Mouse (Mus musculus) midbrain, embryonic 16.5 days (tissue): ENCODE measurements around the gene Jakmip3. TPM values are rescaled to one million over a fixed set of nuclear protein-coding genes. Genes with fewer than 3 reads are reported as not detected.

Experiments
- ATAC-seq: fragments of 200-750 bp; cut with Nextera tagmentation; 2 replicates; pipeline ENCODE4 v1.8.0; 2017; ENCODE audit warnings: moderate TSS enrichment
- H3K27ac ChIP-seq: fragments of 300-500 bp; sonication (generic); 2 replicates; pipeline ENCODE4 v1.5.1; 2014; ENCODE audit warnings: mild to moderate bottlenecking, low read length, mixed read lengths
- H3K27me3 ChIP-seq: fragments of 300-500 bp; sonication (generic); 2 replicates; pipeline ENCODE4 v1.6.1; 2014; ENCODE audit warnings: low read depth, low read length, mixed read lengths; ENCODE audit not compliant: control insufficient read depth, insufficient read depth
- H3K36me3 ChIP-seq: fragments of 300-500 bp; sonication (generic); 2 replicates; pipeline ENCODE4 v1.6.1; 2014; ENCODE audit warnings: mild to moderate bottlenecking, low read length, moderate library complexity, mixed read lengths; ENCODE audit not compliant: control insufficient read depth, insufficient read depth
- H3K4me1 ChIP-seq: fragments of 300-500 bp; sonication (generic); 2 replicates; pipeline ENCODE4 v1.6.1; 2014; ENCODE audit warnings: mild to moderate bottlenecking, low read length, mixed read lengths; ENCODE audit not compliant: control insufficient read depth, insufficient read depth
- H3K4me2 ChIP-seq: fragments of 300-500 bp; sonication (generic); 2 replicates; pipeline ENCODE4 v1.6.1; 2014; ENCODE audit warnings: mild to moderate bottlenecking, low read length, mixed read lengths
- H3K4me3 ChIP-seq: fragments of 300-500 bp; sonication (generic); 2 replicates; pipeline ENCODE4 v1.5.1; 2014; ENCODE audit warnings: low read depth, mild to moderate bottlenecking, low read length, moderate library complexity, mixed read lengths
- H3K9ac ChIP-seq: fragments of 300-500 bp; sonication (generic); 2 replicates; pipeline ENCODE4 v1.6.1; 2014; ENCODE audit warnings: low read depth, low read length, mixed read lengths
- H3K9me3 ChIP-seq: fragments of 300-500 bp; sonication (generic); replicated peaks from 2 replicates; pipeline ENCODE4 v1.6.1; 2014; ENCODE audit warnings: mild to moderate bottlenecking, low read length, mixed read lengths; ENCODE audit not compliant: control insufficient read depth, poor library complexity, severe bottlenecking
- WGBS: fragments of 180-500 bp; shearing (Covaris S2); extraction: QIAGEN DNeasy Blood & Tissue Kit; methylation state at CpG from one replicate; pipeline ENCODE4 v1.1.7; 2014; 5-methylcytosine and 5-hydroxymethylcytosine counted together
- polyA plus RNA-seq: library from polyadenylated mRNA; unstranded; fragments of >200 nt; fragmentation: Nextera tagmentation; extraction: Ambion mirVana; gene quantifications from 2 replicates; pipeline ENCODE4 v1.2.1, GENCODE M21; 2015

The Jakmip3 gene
- polyA plus RNA-seq, 1 experiment from 2014 or later, result 12.6 TPM

GRCm38 (mm10) chr7:138909277-138910192, 31.0 kb upstream of the Jakmip3 start, which contains the start of gene Bnip3:
Bnip3 (minus strand) TSS chr7:138909519.
- Histone ChIP-seq H3K36me3 (no peaks in the 10 kb centered on the region), H3K4me3 (peak within 1 kb of the TSS; percentile 85), H3K27ac (peak within 1 kb of the TSS; percentile 41; the same call in 1 of the 2 replicates), H3K4me2 (peak within 1 kb of the TSS; percentile 81), H3K9ac (peak within 1 kb of the TSS; percentile 94), H3K9me3 (no peaks in the 10 kb centered on the region), H3K4me1 (peaks cover 19% of the 10 kb centered on the region), H3K27me3 (no peaks in the 10 kb centered on the region)
- peak; percentile 93 for ATAC-seq
- WGBS, result under 1% methylated on average over 55 of the region's 66 CpGs

GRCm38 (mm10) chr7:138910193-138910562, 30.4 kb upstream of the Jakmip3 start:
- Histone ChIP-seq H3K27ac (no peak overlapping the region), H3K4me2 (peak overlapping the region; percentile 81), H3K36me3 (no peaks in the 10 kb centered on the region), H3K27me3 (no peaks in the 10 kb centered on the region), H3K4me3 (peak overlapping the region; percentile 85), H3K4me1 (peaks cover 19% of the 10 kb centered on the region), H3K9me3 (no peaks in the 10 kb centered on the region), H3K9ac (peak overlapping the region; percentile 94; the same call in 1 of the 2 replicates)
- ATAC-seq, result no peak
- WGBS, result 21% methylated on average over 7 of the region's 7 CpGs

DNA sequence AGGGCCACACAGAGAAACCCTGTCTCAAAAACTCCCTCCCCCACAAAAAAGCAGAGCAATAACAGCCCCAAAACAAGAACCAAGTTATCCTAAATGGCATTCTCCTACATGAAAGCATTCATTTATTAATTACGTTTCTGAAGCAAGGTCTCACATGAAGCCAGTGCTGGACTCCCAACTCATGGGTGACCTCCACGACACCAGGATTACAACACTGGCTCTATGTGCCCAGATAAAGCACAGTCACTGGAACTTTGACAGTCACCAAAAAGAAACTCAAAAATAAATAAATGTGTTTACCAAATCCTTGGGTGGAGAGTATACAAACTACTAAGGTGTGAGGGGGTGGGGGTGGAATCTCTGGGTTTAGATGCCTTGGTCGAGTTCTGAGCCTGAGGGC, 26.9 kb upstream of the Jakmip3 start:
- Histone ChIP-seq H3K4me1 (peaks cover 6% of the 10 kb centered on the region; the same call in 1 of the 2 replicates), H3K27ac (no peak overlapping the region), H3K9ac (no peak overlapping the region), H3K9me3 (no peaks in the 10 kb centered on the region), H3K36me3 (no peaks in the 10 kb centered on the region), H3K4me2 (no peak overlapping the region), H3K4me3 (no peak overlapping the region), H3K27me3 (no peaks in the 10 kb centered on the region)
- 72% methylated on average over 3 of the region's 3 CpGs for WGBS
- ATAC-seq, result no peak

GRCm38 (mm10) chr7:138919156-138919944, 21.2 kb upstream of the Jakmip3 start:
- H3K27me3 ChIP-seq, result no peaks in the 10 kb centered on the region
- peak overlapping the region; percentile 22 for H3K4me3 ChIP-seq
- H3K4me2 ChIP-seq, result peak overlapping the region; percentile 53
- peaks cover 5% of the 10 kb centered on the region; the same call in 1 of the 2 replicates for H3K4me1 ChIP-seq
- 5% methylated on average over 26 of the region's 26 CpGs for WGBS
- no peak overlapping the region; the same call in 1 of the 2 replicates for H3K27ac ChIP-seq
- peak; percentile 58; the same call in 1 of the 2 replicates for ATAC-seq
- no peaks in the 10 kb centered on the region for H3K36me3 ChIP-seq
- peak overlapping the region; percentile 27; the same call in 1 of the 2 replicates for H3K9ac ChIP-seq
- no peaks in the 10 kb centered on the region for H3K9me3 ChIP-seq

GRCm38 (mm10) chr7:138921611-138922010, 18.9 kb upstream of the Jakmip3 start:
- no peak overlapping the region for H3K27ac ChIP-seq
- H3K27me3 ChIP-seq, result no peaks in the 10 kb centered on the region
- H3K4me3 ChIP-seq, result no peak overlapping the region
- no peak overlapping the region for H3K9ac ChIP-seq
- H3K36me3 ChIP-seq, result no peaks in the 10 kb centered on the region
- 93% methylated on average over 8 of the region's 8 CpGs for WGBS
- no peak for ATAC-seq
- H3K9me3 ChIP-seq, result no peaks in the 10 kb centered on the region
- no peak overlapping the region for H3K4me2 ChIP-seq
- peaks cover 5% of the 10 kb centered on the region; the same call in 1 of the 2 replicates for H3K4me1 ChIP-seq

DNA sequence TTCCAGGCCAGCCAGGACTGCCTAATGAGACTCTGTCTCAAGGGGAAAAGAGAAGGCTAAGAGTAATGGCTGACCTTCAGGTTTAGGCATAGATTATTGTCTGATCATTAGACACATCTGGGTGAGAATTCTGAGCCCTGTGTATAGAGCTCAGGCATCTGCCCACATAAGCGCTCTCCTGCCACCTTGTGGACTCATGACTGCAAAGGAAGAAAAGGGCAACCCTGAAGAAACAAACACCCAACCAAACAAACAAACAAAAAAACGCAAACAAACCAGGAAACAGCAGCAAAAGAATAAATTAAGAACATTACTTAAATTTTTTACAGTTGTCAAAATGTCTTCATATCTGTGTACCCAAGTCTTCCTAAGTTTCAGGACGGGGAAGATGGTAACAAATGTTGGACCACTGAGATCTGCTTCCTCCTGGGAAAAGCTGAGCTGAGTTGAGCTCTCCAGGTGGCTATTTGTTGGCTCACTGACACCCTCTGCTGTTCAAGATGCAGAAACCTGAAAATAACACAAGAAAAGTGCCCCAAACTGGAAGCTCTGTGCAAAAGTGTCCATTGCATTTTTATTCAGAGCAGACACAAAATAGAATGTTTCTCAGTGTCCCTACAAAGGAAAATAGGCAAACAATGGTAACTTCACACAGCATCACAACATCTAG, 16.6 kb upstream of the Jakmip3 start:
- no peak overlapping the region for H3K27ac ChIP-seq
- no peaks in the 10 kb centered on the region for H3K36me3 ChIP-seq
- H3K9ac ChIP-seq, result no peak overlapping the region
- no peaks in the 10 kb centered on the region for H3K9me3 ChIP-seq
- H3K4me3 ChIP-seq, result no peak overlapping the region
- no peak overlapping the region for H3K4me2 ChIP-seq
- 8% methylated on average over 3 of the region's 3 CpGs for WGBS
- ATAC-seq, result no peak
- peaks cover 5% of the 10 kb centered on the region; the same call in 1 of the 2 replicates for H3K4me1 ChIP-seq
- no peaks in the 10 kb centered on the region for H3K27me3 ChIP-seq

- Histone ChIP-seq H3K4me2 (no peak overlapping the region), H3K9ac (no peak overlapping the region), H3K36me3 (no peaks in the 10 kb centered on the region), H3K4me3 (no peak overlapping the region), H3K4me1 (no peaks in the 10 kb centered on the region), H3K9me3 (no peaks in the 10 kb centered on the region), H3K27me3 (no peaks in the 10 kb centered on the region), H3K27ac (no peak overlapping the region)
- no peak for ATAC-seq
- WGBS, result 94% methylated on average over 4 of the region's 4 CpGs
Measured at GRCm38 (mm10) chr7:138928456-138928855, 12.1 kb upstream of the Jakmip3 start.

DNA sequence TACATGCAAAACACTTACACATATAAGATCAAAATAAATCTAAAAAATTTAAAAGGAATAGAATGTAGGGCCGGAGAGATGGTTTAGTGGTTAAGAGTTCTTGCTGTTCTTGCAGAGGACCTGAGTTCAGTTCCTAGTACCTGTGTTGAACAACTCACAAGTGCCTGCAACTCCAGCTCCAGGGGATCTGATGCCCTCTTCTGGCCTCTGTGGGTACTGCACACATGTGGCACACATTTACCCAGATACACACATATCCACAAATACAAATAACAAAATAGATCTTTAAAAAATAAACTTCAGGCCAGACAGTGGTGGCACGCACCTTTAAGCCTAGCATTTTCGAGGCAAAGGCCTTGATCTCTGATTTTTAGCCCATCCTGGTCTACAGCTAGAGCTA, 6.0 kb upstream of the Jakmip3 start:
- no peak overlapping the region for H3K9ac ChIP-seq
- H3K36me3 ChIP-seq, result no peaks in the 10 kb centered on the region
- peaks cover 8% of the 10 kb centered on the region for H3K27me3 ChIP-seq
- no peak for ATAC-seq
- H3K4me2 ChIP-seq, result no peak overlapping the region
- H3K9me3 ChIP-seq, result no peaks in the 10 kb centered on the region
- WGBS, result 90% methylated on average over 3 of the region's 3 CpGs
- H3K4me3 ChIP-seq, result no peak overlapping the region
- no peaks in the 10 kb centered on the region for H3K4me1 ChIP-seq
- H3K27ac ChIP-seq, result no peak overlapping the region
